Mouse (Mus musculus) embryonic fibroblast, embryonic 13.5 days (primary cell): ENCODE results near the gene Hist1h2ba.

Source experiments
- CTCF ChIP-seq: IDR thresholded peaks from 2 replicates; pipeline ENCODE4 v1.5.1; 2011; ENCODE audit warnings: mild to moderate bottlenecking, control low read depth, low read length, moderate library complexity, borderline replicate concordance; ENCODE audit not compliant: insufficient read depth
- POLR2A ChIP-seq: IDR thresholded peaks from 2 replicates; pipeline ENCODE4 v1.6.1; 2011; ENCODE audit warnings: low read depth, mild to moderate bottlenecking, control low read depth, low read length, moderate library complexity

DNA sequence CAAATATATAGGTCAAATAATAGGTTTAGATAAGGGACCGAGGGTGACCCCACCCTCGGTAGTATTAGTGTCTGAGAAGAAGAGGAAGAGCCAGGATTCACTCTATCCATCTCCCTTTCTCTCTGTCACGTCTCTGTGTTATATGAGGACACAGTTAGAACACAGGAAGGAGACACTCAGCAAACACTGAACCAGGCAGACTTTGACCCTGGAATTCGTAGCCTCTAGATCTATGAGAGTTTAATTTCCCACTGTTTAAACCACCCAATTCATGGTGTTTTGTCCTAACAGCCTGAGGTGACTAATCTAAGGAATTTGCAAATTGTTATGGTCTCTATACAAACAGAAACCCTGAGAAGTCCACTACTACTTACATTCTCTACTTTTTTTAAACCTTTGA lies 16.3 kb downstream of the Hist1h2ba start:
- no peak for TF ChIP-seq POLR2A
- TF ChIP-seq CTCF: no peak
